Mouse (Mus musculus): ENCODE results near the gene Nufip1.

GRCm38 (mm10) chr14:76148294-76148693, 37.6 kb downstream of the Nufip1 start:
- TF ChIP-seq GATA1 (IDR thresholded peaks at IDR 0.05; ENCODE audit: borderline replicate concordance, low read length) (no peak), FLI1 (IDR thresholded peaks at IDR 0.05; ENCODE audit: low read length) (no peak)

All from megakaryocyte, embryonic 14.5 days (primary cell).